Mouse (Mus musculus) pancreas, adult 10 weeks (tissue): ENCODE measurements around the gene Dyrk1a. TPM values are rescaled to one million over a fixed set of nuclear protein-coding genes. Genes with fewer than 3 reads are reported as not detected.

Experiments
- polyA plus RNA-seq: library from polyadenylated mRNA; stranded (reverse); fragments of 350-450 nt; fragmentation: Illumina TruSeq; extraction: RNeasy Lipid Tissue Mini Kit (QIAGEN cat#74804); gene quantifications from one replicate; pipeline ENCODE4 v1.2.3, GENCODE M21; 2015; ENCODE audit warnings: low read depth, low replicate concordance; ENCODE audit not compliant: insufficient read depth

Gene Dyrk1a
- 4.4 TPM for polyA plus RNA-seq

DNA sequence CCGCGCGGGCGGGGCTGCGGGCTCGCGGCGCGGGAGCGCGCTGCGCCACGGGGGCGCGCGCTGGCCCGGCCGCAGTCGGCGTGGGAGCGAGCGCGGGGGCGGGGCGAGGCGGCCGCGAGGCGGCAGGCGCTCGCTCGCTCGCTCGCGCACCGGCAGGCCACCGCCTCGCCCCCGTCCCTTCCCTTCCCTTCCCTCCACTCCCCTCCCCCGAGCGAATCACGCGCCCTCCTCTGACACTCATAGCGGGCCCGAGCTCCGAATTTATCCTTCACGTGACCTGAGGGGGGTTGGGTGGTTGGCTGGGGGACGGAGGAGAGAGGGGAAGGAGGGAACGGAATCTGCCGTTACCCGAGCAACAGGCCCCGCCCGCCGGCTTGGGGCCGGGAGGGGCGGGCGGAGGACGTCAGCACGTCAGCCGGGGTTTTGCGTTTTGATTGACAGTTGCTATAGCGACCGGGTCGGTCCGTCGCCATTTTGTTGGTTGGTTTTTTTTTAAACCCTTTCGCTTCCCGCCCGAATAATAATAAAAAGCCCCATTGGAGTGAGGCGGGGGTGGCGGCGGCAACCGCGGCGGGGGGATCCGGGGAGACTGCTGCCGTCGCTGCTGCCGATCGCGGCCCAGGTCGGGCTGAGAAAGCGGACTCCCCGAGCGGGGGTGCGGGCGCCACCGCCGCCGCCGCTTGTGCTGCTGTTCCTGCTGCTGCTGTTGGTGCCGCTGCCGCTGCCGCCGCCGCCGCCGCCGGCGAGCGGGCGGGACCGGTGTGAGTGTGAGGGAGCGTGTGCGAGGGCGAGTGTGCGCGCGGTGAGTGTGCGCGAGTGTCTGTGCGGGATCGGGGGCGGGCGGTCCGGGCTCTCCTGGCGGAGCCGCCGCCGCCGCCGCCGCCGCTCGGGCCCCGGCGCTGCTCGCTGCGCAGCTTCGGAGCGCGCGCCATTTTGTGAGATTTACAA, at the start of gene Dyrk1a:
Gene Dyrk1a, plus strand, starts transcription at position 782 of the 948 bp plus-strand sequence.

DNA sequence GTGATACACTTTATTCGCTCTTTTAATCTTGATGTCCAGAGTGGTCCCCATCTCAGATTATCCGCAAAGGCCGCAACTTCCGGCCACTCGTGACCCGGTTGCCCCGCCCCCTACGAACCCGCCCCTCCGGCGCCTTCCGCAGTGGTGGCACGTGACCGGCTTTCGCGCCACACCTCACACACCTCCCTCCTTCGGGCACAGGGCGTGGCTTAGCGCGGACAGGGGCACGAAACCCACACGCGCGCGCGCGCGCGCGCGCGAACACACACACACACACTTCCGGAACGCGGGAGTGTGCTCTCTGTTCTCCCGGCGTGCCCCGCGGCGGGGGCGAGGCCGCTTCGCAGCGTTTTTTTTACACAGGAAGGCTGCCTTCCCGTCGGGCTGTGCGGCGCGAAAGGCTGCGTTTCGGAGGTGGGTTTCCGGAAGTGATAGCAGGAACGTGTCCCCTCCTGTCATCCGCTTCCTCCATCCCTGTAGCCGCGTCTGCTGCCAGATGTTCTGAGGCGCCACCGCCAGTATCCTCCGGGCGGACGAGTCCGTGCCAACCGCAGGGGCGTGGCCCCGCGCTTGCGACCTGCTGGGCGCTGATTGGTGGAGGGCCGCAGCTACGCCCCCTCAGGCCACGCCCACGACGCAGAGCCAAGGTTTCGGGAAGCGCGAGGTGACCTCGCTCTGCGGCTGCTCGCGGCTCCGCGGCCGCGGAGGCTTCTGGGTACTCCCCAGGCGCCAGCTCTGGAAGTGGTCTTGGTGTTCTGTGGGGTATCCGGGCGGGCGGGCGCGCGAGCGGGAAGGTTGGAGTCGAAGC, 43.3 kb upstream of the Dyrk1a start, which contains the start of gene Vps26c:
Gene Vps26c, minus strand, starts transcription at position 487 of the 808 bp plus-strand sequence.

Other genes starting within 250 kb of the Dyrk1a start
- 4.2 TPM for gene Ripply3, start 241.6 kb upstream of the Dyrk1a start, polyA plus RNA-seq
- 10.4 TPM for gene Ttc3, start 199.4 kb upstream of the Dyrk1a start, polyA plus RNA-seq
- gene Pigp, start 198.2 kb upstream of the Dyrk1a start, polyA plus RNA-seq: 18.3 TPM
- gene Vps26c, start 43.2 kb upstream of the Dyrk1a start, polyA plus RNA-seq: 5.4 TPM